In the genomic region with DNA sequence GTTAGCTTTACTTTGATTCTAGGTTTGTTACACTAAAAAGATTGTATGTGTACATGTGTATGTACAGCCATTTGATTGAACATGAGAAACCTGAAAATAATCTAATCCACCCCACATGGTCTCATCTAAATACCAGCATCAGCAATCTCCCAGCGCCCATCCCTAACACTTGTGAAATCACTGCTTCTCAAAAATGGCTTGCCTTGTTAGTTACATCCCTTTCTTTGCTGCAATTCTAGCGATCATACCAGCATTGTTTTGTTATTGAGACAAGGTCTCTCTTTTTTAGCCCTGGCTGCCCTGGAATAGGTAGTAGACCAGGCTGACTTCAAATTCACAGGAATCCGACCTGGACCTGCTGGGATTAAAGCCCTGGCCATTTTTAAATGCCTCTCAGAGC, we compare ENCODE assay signal across 8 mouse cellular contexts. TPM values are rescaled to one million over a fixed set of nuclear protein-coding genes. Genes with fewer than 3 reads are reported as not detected.
A peak's percentile ranks its signal among the peaks of the same experiment; 100 is the strongest.
DNase-seq lines count a peak whose midpoint lies in the region; ATAC-seq and TF ChIP-seq lines count a peak whose summit lies in the region.

No protein-coding gene starts in this region.

- H3K4me2 ChIP-seq in kidney, embryonic 14.5 days (replicated peaks; ENCODE audit: low read depth, low read length): peak overlapping the region; percentile 48
- peak overlapping the region; percentile 65 for H3K4me2 ChIP-seq in embryonic facial prominence, embryonic 13.5 days
- H3K4me2 ChIP-seq in myocyte (ENCODE audit: low read depth): peak overlapping the region; percentile 68

- H3K79me2 ChIP-seq in myocyte (ENCODE audit: control insufficient read depth, insufficient read depth): peaks cover 34% of the 10 kb centered on the region

- H3K9ac ChIP-seq in kidney, embryonic 14.5 days (ENCODE audit: low read depth, low read length): peak overlapping the region; percentile 86
- H3K9ac ChIP-seq in embryonic facial prominence, embryonic 13.5 days: peak overlapping the region; percentile 83

- peaks cover 26% of the 10 kb centered on the region for H3K36me3 ChIP-seq in kidney, embryonic 14.5 days (ENCODE audit: control insufficient read depth, insufficient read depth, low read length)
- H3K36me3 ChIP-seq in embryonic facial prominence, embryonic 13.5 days: peaks cover 30% of the 10 kb centered on the region
- H3K36me3 ChIP-seq in limb, embryonic 10.5 days: peaks cover 32% of the 10 kb centered on the region
- peaks cover 31% of the 10 kb centered on the region for H3K36me3 ChIP-seq in myocyte (ENCODE audit: control insufficient read depth, insufficient read depth)

- WGBS in kidney, embryonic 14.5 days: 14% methylated on average over 3 of the region's 3 CpGs
- WGBS in embryonic facial prominence, embryonic 13.5 days: 6% methylated on average over 3 of the region's 3 CpGs
- 13% methylated on average over 3 of the region's 3 CpGs for WGBS in limb, embryonic 10.5 days

- DNase-seq in kidney, postnatal 25 days: no peak
- peak; percentile 38 for DNase-seq in limb, embryonic 10.5 days (ENCODE audit: low spot score)
- no peak for DNase-seq in frontal cortex, adult 2 months (ENCODE audit: extremely low spot score in 1 of 2, low spot score in 1 of 2)
- DNase-seq in thymus, postnatal 36 days: no peak
- DNase-seq in ovary, adult 18-20 months (ENCODE audit: low spot score): no peak

- no peaks in the 10 kb centered on the region for H3K9me3 ChIP-seq in kidney, embryonic 14.5 days (ENCODE audit: control insufficient read depth, low read length)
- H3K9me3 ChIP-seq in embryonic facial prominence, embryonic 13.5 days: no peaks in the 10 kb centered on the region
- H3K9me3 ChIP-seq in limb, embryonic 10.5 days (replicated peaks): no peaks in the 10 kb centered on the region

- peak overlapping the region; percentile 95 for H3K4me3 ChIP-seq in kidney, embryonic 14.5 days (ENCODE audit: low read length)
- H3K4me3 ChIP-seq in embryonic facial prominence, embryonic 13.5 days: peak overlapping the region; percentile 93
- peak overlapping the region; percentile 98 for H3K4me3 ChIP-seq in limb, embryonic 10.5 days
- peak overlapping the region; percentile 99 for H3K4me3 ChIP-seq in myocyte

- no peak for TF ChIP-seq POLR2A in myocyte (IDR thresholded peaks at IDR 0.05; ENCODE audit: insufficient read length, low read depth)

- peak overlapping the region; percentile 98 for H3K27ac ChIP-seq in kidney, embryonic 14.5 days (ENCODE audit: low read depth, low read length)
- peak overlapping the region; percentile 99 for H3K27ac ChIP-seq in embryonic facial prominence, embryonic 13.5 days
- H3K27ac ChIP-seq in limb, embryonic 10.5 days: peak overlapping the region; percentile 99

- no peaks in the 10 kb centered on the region for H3K27me3 ChIP-seq in kidney, embryonic 14.5 days (ENCODE audit: control insufficient read depth, insufficient read depth, low read length)
- H3K27me3 ChIP-seq in embryonic facial prominence, embryonic 13.5 days: no peaks in the 10 kb centered on the region
- H3K27me3 ChIP-seq in limb, embryonic 10.5 days (ENCODE audit: low read depth, poor library complexity, severe bottlenecking): no peaks in the 10 kb centered on the region
- no peaks in the 10 kb centered on the region for H3K27me3 ChIP-seq in myocyte (ENCODE audit: control insufficient read depth, insufficient read depth, insufficient read length)

- peak overlapping the region; percentile 97 for H3ac ChIP-seq in myocyte (ENCODE audit: control insufficient read depth, insufficient read length)

- H3K4me1 ChIP-seq in kidney, embryonic 14.5 days (ENCODE audit: control insufficient read depth, insufficient read depth, low read length): peaks cover 7% of the 10 kb centered on the region
- H3K4me1 ChIP-seq in embryonic facial prominence, embryonic 13.5 days: peaks cover 14% of the 10 kb centered on the region
- peaks cover 10% of the 10 kb centered on the region for H3K4me1 ChIP-seq in limb, embryonic 10.5 days

- no peak for ATAC-seq in kidney, embryonic 14.5 days (ENCODE audit: low FRiP score, low TSS enrichment)
- no peak for ATAC-seq in embryonic facial prominence, embryonic 13.5 days (ENCODE audit: insufficient number of reproducible peaks, insufficient read depth, low FRiP score, low TSS enrichment, low read depth)

TF ChIP-seq in myocyte, 11 proteins besides CTCF, POLR2A, EP300 and RAD21:
- no peak for TF ChIP-seq MYOG (IDR thresholded peaks at IDR 0.05; ENCODE audit: control insufficient read depth in 1 of 3, insufficient read depth in 1 of 3, insufficient read length in 2 of 3, low read depth in 2 of 3)

RNA-seq across cellular contexts. Expression of gene Eef1a1, which starts 6.6 kb away (rescaled TPM):
- polyA plus RNA-seq in kidney, embryonic 14.5 days (2014; fragmentation: Nextera tagmentation; extraction: Ambion mirVana): 5,322 and 6,193 TPM in 2 replicates
- 5,425 and 5,472 TPM in 2 replicates for polyA plus RNA-seq in embryonic facial prominence, embryonic 13.5 days (2015; fragmentation: Nextera tagmentation; extraction: Ambion mirVana)
- polyA plus RNA-seq in limb, embryonic 10.5 days (2016; fragmentation: Nextera tagmentation; extraction: Ambion mirVana): 3,854 and 3,970 TPM in 2 replicates
- polyA plus RNA-seq in myocyte (2012; fragmentation: generic; extraction: Trizol): 8,203 TPM
- polyA plus RNA-seq in frontal cortex, adult 2 months (2012; rRNA removed): 3,478 and 3,677 TPM in 2 replicates

RNA-seq across cellular contexts. Expression of gene Gm17324, which starts 33.8 kb away (rescaled TPM):
- 0.46 and 0.58 TPM in 2 replicates for polyA plus RNA-seq in kidney, embryonic 14.5 days (2014; fragmentation: Nextera tagmentation; extraction: Ambion mirVana)
- polyA plus RNA-seq in embryonic facial prominence, embryonic 13.5 days (2015; fragmentation: Nextera tagmentation; extraction: Ambion mirVana): 0.41 and 0.80 TPM in 2 replicates
- 0.73 and 1.2 TPM in 2 replicates for polyA plus RNA-seq in limb, embryonic 10.5 days (2016; fragmentation: Nextera tagmentation; extraction: Ambion mirVana)
- 0.13 TPM for polyA plus RNA-seq in myocyte (2012; fragmentation: generic; extraction: Trizol)
- 0.68 and 0.80 TPM in 2 replicates for polyA plus RNA-seq in frontal cortex, adult 2 months (2012; rRNA removed)

RNA-seq across cellular contexts. Expression of gene Mto1, which starts 34.4 kb away (rescaled TPM):
- polyA plus RNA-seq in kidney, embryonic 14.5 days (2014; fragmentation: Nextera tagmentation; extraction: Ambion mirVana): 21.5 and 29.3 TPM in 2 replicates
- polyA plus RNA-seq in embryonic facial prominence, embryonic 13.5 days (2015; fragmentation: Nextera tagmentation; extraction: Ambion mirVana): 22.4 and 23.9 TPM in 2 replicates
- 23.8 and 25.9 TPM in 2 replicates for polyA plus RNA-seq in limb, embryonic 10.5 days (2016; fragmentation: Nextera tagmentation; extraction: Ambion mirVana)
- 10.8 TPM for polyA plus RNA-seq in myocyte (2012; fragmentation: generic; extraction: Trizol)
- polyA plus RNA-seq in frontal cortex, adult 2 months (2012; rRNA removed): 27.5 and 33.9 TPM in 2 replicates

RNA-seq across cellular contexts. Expression of gene Cgas, which starts 39.3 kb away (rescaled TPM):
- polyA plus RNA-seq in kidney, embryonic 14.5 days (2014; fragmentation: Nextera tagmentation; extraction: Ambion mirVana): 1.9 and 2.2 TPM in 2 replicates
- polyA plus RNA-seq in embryonic facial prominence, embryonic 13.5 days (2015; fragmentation: Nextera tagmentation; extraction: Ambion mirVana): 1.7 and 2.3 TPM in 2 replicates
- 0.34 and 0.45 TPM in 2 replicates for polyA plus RNA-seq in limb, embryonic 10.5 days (2016; fragmentation: Nextera tagmentation; extraction: Ambion mirVana)
- 0.56 TPM for polyA plus RNA-seq in myocyte (2012; fragmentation: generic; extraction: Trizol)
- 0.59 and 0.90 TPM in 2 replicates for polyA plus RNA-seq in frontal cortex, adult 2 months (2012; rRNA removed)
